Mouse (Mus musculus) frontal cortex, postnatal 10 days (tissue): ENCODE data around the gene Bcar3.
"Not testable (repeated sequence)": the region's sequence is repeated elsewhere in the genome, so short reads cannot be mapped to it uniquely, and the experiment has no call there.

Source experiments
- DNase-seq, 2 experiments: peaks; one replicate each; pipeline ENCODE4 v3.0.0; 2022; ENCODE audit warnings: low spot score in 2 of 2, mixed read lengths in 1 of 2

Bcar3 gene

GRCm38 (mm10) chr3:122293954-122294850 is at the start of gene Bcar3:
Gene Bcar3 (plus strand): TSS chr3:122294136.
- DNase-seq: peak; percentile 92 to 93

DNA sequence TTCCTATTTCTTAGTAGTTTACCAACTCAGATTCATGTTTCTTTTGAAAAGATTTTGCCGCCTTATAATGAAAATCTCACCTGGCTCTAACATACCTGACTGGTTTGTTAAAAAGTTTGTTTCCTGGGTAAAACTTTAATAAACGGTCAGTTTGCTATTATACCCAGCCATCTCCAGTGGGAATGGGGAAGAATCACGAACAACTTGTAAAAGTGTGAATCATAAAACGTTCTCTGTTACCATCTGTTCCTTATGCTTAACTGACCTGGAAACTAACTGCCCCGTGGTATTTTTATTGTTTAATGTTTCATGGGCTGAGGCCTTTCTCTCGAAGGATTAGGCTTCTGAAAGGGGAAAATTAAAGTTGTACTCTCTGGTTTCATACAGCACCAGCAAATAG is 49.2 kb upstream of the Bcar3 start:
- no peak for DNase-seq

GRCm38 (mm10) chr3:122245215-122245877 is 48.6 kb upstream of the Bcar3 start, which contains the start of gene Gclm:
Gene Gclm (plus strand): TSS chr3:122245557.
- peak; percentile 87 to 91 for DNase-seq

DNA sequence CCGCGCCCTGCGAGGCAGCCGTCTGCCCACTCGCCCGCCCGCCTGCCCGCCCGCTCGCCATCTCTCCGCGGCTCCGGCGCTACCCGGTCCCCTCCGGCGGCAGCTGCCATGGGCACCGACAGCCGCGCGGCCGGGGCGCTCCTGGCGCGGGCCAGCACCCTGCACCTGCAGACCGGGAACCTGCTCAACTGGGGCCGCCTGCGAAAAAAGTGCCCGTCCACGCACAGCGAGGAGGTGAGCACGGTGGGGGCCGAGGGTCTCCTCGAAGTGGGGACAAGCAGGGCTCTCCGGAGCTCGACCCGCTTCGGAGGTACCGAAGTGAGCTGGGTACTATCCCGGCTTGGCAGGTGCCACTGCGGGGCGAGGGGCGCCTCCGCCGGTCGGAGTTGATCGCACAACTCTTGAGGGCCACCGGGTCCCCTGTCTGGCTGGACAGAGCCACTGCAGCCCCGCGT is 48.0 kb upstream of the Bcar3 start:
- DNase-seq: peak; percentile 33 to 61

- no peak for DNase-seq
Measured at GRCm38 (mm10) chr3:122246406-122246805, 47.5 kb upstream of the Bcar3 start.

GRCm38 (mm10) chr3:122246986-122247767 is 46.8 kb upstream of the Bcar3 start:
- no peak for DNase-seq

- DNase-seq: no peak
Measured at GRCm38 (mm10) chr3:122247768-122248100, 46.2 kb upstream of the Bcar3 start.

DNA sequence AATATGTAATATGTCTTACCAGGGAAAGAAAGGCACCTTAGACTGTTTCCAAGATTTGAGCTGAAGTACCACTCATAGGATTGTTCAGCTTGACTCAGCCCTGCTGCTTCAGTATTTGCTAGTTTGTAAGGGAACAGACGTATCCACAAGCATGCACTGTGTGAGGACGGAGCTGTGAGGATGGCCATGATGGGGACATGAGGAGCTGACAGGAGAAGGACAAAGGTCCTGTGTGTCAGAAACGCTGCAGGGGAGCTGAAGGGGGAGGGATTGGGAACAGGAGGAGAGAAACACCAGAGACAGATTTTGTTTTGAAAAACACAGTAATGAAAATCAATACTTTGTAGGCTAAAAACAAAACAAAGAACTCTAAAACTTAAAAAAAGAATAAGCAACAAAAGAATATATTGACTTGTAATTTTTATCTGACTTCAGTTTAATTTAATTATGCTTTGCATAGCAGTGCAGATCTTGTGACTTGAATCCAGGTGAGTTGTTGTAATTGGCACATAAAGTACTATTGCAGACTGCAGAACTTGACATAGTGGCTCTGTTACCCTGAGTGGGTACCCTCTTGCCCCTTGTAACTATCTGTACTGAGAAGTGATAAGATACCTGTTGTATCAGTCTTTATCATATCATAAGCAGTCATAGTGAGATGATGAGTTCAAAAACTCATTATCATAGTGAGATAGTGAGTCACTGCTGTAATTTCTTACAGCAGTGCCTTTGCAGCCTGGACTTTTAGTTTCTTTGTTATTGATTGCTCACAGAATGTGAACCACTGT is 41.3 kb upstream of the Bcar3 start:
- no peak for DNase-seq

GRCm38 (mm10) chr3:122254050-122254449 is 39.9 kb upstream of the Bcar3 start:
- DNase-seq: not testable (repeated sequence)

GRCm38 (mm10) chr3:122269986-122270385 is 23.9 kb upstream of the Bcar3 start:
- no peak for DNase-seq

DNA sequence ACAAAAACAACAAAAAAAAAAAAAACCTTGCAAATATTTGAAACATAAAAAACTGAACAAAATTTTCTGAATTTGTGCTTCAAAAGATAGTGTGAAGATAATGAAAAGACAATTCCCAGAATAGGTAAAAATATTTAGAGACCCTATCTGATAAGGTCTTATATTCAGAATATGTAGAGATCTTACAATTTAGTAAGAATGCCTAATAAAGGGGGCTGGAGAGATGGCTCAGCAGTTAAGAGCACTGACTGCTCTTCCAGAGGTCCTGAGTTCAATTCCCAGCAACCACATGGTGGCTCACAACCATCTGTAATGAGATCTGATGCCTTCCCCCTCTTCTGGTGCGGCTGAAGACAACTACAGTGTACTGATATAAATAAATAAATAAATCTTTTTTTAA is 21.4 kb upstream of the Bcar3 start:
- DNase-seq: not testable (repeated sequence)

DNA sequence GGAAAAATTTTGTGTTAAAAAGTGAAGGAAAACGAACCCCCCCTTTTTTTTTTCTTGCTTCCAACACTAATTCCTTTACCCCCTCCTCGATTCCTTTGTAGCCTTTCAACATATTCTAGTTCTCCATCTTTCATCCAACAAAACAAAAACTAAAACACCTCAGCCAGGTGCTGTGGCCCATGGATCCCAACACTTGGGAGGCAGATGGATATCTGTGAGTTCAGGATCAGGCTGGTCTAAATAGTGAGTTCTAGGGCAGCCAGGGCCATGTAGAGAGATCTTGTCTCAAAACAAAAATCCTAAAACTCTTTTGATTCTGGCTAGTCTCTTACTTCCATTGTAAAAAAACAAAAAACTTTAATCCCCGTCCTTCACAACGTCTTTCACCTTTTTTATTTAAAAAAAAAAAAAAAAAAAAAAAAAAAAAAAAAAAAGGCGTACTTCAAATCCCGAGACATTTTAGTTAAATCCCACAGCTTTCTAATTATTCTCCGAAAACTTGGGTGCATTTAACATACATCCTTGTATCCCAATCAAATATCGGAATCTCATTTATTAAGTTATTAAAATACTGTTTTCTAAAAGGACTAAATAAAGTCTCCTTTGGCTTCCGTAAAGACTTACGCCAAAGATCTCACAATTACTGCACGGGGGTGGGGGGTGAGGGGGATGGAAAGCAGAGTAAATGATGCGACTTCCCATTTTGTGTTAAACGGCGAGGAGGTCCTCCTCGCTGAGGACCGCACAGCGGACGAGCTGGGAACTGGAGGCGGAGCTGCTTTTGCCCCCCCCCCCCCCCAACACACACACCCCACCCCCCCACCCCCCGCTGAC is 20.3 kb upstream of the Bcar3 start:
- no peak for DNase-seq

- peak; percentile 86 to 90 for DNase-seq
Measured at GRCm38 (mm10) chr3:122274241-122275024, 19.5 kb upstream of the Bcar3 start, which contains the start of gene Dnttip2. Gene Dnttip2 (plus strand): TSS chr3:122274388.

- no peak for DNase-seq
Measured at GRCm38 (mm10) chr3:122275111-122275510, 18.8 kb upstream of the Bcar3 start.

GRCm38 (mm10) chr3:122287195-122287594 is 6.7 kb upstream of the Bcar3 start:
- no peak for DNase-seq

DNA sequence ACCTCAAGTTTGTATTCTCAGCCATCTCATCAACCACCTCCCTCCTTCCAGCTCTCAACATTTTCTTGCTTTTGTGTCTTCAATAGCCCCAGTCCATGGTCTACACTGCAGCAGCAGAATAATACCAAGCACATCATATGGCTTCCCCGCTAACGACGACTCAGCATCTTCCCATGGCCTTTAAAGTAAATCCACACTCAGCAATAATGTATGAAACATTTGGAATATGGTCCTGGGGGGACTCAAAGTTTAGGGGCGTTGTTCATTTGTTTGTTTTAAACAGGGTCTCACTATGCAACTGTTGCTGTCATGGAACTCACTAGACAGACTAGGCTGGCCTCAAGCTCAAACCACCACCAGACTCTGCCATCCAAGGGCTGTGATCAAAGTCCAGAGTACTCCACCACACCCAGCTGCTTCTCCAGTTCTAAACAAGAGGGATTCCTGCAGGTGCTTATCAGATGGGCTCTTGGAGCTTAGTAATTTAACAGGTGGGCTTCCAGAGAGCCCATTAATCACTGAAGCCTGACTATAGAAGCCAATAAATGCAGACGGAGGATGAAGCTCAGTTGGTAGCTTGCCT is 5.2 kb upstream of the Bcar3 start:
- no peak for DNase-seq

DNA sequence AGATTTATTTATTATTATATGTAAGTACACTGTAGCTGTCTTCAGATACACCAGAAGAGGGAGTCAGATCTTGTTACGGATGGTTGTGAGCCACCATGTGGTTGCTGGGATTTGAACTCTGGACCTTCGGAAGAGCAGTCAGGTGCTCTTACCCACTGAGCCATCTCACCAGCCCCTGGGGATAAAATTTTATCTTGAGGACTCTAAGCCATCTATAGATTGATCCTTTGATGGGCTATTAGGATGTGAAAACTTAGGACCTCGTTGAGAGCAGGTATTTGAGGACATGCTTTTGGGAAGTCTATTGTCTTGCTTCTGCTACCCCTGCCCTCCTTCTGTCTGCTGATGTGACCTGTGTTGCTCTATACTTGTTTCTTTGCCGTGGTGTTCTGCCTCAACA is 4.6 kb upstream of the Bcar3 start:
- not testable (repeated sequence) for DNase-seq

GRCm38 (mm10) chr3:122290696-122291095 is 3.2 kb upstream of the Bcar3 start:
- no peak for DNase-seq

DNA sequence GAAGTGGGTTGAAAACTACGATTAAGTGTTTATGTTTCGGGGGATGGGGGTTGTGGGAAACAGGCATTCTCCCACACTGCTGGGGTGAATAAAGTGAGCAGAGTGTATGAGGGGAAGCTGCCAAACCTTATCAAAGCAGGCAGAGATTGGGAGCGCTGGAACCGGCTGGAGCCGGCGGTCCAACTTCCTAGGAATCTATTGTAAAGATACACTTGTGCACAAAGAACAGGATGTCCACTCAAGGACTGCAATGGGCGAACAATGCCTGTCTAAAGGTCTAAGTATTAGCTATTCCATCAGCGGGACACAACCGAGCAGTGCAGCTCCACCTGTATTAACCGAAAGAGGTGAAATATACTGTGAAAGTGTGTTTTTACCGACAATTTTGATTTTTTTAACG is 2.1 kb upstream of the Bcar3 start:
- DNase-seq: no peak
